Mouse (Mus musculus) stomach, postnatal 0 days (tissue): ENCODE measurements around the gene Nme1.

ENCODE experiments used
- CTCF ChIP-seq: IDR thresholded peaks from 2 replicates; pipeline ENCODE4 v1.5.1; 2016; ENCODE audit warnings: antibody characterized with exemption, low read depth, mild to moderate bottlenecking, moderate library complexity
- EP300 ChIP-seq: optimal IDR thresholded peaks from 2 replicates; pipeline ENCODE3; 2016; ENCODE audit warnings: antibody characterized with exemption

DNA sequence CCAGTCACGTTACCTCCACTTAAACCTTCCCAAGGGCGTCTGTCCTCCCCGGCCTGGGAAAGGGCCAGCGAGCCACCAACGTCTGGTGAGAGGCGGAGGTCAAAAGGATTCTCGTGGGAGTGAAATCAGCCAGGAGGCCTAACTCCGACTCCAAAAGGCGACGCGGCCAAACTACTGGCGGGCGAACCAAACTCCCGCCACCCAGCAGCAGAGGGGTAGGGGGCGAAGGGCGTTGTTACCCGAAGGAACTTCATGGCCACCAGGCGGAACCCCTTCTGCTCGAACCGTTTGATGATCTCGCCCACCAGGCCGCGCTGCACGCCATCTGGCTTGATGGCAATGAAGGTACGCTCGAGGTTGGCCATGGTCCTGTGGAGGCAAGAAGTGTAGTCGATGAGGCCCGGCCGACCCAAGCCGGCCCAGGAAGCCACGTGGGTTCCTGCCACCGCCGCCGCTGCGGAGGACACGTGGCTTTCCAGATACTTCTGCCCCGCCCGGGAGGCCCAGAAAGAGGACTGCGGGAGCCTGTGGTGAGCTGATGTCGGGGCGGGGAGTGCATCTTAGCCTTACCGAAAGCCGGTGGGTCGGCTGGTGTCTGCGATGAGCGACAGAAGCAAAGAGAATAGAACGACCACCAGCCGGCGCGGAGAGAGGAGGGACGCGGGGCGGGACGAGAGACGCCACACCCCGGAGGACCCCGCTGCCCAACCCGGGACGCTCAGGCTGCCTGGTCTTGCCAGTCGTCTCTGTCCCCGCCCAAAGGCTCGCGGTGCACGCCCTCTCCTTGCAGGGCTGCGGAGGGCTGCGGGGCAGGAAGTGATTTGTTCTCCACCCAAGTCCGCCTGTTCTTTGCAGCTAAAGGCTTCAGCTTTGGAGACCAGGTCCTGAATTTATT, 12.8 kb downstream of the Nme1 start:
- TF ChIP-seq CTCF: peak; percentile 59
- TF ChIP-seq EP300: peak; percentile 49
